Mouse (Mus musculus) large intestine, adult 2 months (tissue): Measurements from ENCODE around the gene Eya3. TPM values are rescaled to one million over a fixed set of nuclear protein-coding genes. Genes with fewer than 3 reads are reported as not detected.
A peak's percentile ranks its signal among the peaks of the same experiment; 100 is the strongest.

Experiments used
- DNase-seq: peaks from one replicate; pipeline ENCODE4 v3.0.0-alpha.2; 2012; ENCODE audit warnings: low read depth, low spot score
- WGBS: fragments of 180-500 bp; shearing (Covaris S2); methylation state at CpG from one replicate; pipeline ENCODE4 v1.1.7; 2018; 5-methylcytosine and 5-hydroxymethylcytosine counted together
- polyA plus RNA-seq: library from polyadenylated mRNA; depleted of rRNA; stranded (reverse); fragments of >200 nt; gene quantifications from 2 replicates; pipeline ENCODE4 v1.2.3, GENCODE M21; 2012

Eya3 gene
- polyA plus RNA-seq, 1 experiment = 15.5 TPM

DNA sequence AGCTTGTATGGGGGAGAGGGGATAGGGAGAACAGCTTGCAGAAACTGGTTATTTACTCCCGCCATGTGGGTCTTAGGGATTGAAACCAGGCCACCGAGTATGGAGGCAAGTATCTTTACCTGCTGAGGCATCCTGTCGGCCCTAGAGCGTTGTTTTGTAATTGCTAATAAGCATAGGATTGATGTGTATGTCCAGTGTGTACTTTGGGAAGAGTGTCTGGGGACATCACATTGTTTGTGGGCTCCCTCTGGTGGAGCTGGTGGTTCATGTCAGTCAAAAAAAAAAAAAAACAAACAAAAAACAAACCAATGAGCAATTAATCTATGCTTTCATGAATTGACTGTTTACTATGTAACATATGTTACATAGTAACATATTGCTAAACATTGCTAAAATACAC lies 2.2 kb upstream of the Eya3 start:
- no peak for DNase-seq
- WGBS = 30% methylated on average over 4 of the region's 4 CpGs

GRCm38 (mm10) chr4:132639191-132639713 lies 465 bp downstream of the Eya3 start:
- no peak for DNase-seq
- under 1% methylated on average over 35 of the region's 35 CpGs for WGBS

DNA sequence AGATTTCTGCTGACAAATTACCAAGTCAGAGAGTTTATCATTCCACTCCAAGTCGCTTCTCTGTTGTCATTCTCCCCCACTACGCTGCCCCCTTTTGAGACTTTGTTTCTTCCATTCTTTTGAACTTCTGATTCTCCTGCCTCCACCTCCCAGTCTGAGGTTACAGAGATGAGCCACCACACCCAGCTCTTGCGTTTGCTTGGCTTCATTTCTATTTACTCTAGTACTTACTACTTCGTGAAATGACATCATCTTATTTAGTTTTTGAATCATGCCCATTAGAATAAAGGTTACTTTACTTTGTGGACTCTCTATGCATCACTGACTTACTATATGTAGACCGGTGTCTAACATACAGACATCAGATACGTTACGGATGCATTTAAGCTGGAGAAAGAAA lies 8.7 kb downstream of the Eya3 start:
- 49% methylated on average over 7 of the region's 7 CpGs for WGBS
- DNase-seq = no peak

DNA sequence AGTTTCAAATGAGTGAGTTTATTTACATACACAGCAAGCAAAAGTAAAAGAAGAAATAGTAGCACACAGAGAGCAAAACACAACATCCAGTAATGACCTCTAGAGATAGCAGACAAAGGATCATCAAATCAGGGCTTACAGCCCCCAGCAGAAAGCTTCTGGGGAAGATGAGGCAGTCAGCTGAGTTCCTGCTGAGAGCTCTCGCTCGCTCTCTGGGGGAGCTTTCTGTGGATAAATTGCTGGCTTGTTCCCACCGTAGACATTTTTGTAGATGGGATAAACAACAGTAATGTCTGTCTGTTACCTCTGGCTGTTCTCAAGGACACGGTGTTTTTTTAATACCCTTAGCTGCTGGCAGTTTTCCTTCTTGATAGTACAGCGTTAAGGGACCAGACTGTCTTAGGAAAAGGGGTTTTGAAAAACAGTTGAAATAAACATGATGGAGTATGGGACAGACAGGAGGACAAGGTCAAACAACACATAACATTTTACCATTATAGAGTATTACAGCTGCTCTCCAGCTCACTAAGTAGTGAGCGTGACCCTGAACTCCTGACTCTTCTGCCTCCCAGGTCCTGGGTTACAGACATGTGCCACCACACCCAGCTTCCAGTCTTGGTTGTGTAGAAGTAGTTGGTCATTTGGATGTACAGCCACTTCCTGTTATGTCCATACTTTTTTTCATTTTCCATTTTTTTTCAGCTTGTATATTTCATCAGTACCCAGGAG lies 10.6 kb downstream of the Eya3 start:
- no peak for DNase-seq
- WGBS = 68% methylated on average over 6 of the region's 6 CpGs

GRCm38 (mm10) chr4:132652842-132653241 lies 14.1 kb downstream of the Eya3 start:
- no peak for DNase-seq
- WGBS = 9% methylated on average over 4 of the region's 4 CpGs

GRCm38 (mm10) chr4:132653799-132654198 lies 15.0 kb downstream of the Eya3 start:
- 30% methylated on average over 3 of the region's 3 CpGs for WGBS
- no peak for DNase-seq

- no peak for DNase-seq
- WGBS = 59% methylated on average over 5 of the region's 5 CpGs
Measured at GRCm38 (mm10) chr4:132655290-132655689, 16.5 kb downstream of the Eya3 start.

DNA sequence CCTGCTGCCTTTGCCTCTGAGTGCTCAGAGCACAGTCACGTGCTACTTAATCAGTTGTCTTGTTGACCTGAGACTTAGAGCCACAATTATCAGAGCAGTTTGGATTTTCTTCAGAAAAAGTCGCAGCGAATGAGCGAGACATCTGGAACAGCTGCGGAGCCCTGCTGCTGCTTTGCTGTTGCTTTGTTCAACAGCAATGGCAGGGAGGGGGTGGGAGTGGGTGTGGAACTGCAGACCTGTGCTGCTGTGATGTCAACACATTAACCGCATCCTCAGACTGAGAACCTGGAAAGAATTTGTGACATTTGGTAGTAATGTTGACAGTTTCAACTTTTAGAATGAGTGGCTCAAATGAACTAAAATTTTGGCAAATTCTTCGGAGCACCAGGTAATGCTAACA lies 20.3 kb downstream of the Eya3 start:
- DNase-seq = no peak
- 86% methylated on average over 7 of the region's 7 CpGs for WGBS

DNA sequence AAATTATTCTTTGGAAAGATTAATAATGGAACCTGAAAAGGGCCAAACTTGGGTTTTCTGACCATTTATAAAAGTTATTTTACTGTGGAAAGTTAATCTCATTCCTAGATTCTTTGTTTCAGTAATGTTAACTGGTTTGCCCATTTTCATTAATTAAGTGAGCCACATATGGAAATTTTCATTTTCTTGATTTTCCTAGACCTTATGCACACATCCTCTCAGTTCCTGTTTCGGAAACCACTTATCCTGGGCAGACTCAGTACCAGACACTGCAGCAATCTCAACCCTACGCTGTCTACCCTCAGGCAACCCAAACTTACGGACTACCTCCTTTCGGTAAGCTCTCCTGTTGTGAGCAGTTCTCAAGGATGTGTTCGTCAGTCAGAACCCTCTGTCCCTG lies 33.9 kb downstream of the Eya3 start:
- DNase-seq = no peak
- WGBS = 98% methylated on average over 5 of the region's 5 CpGs

GRCm38 (mm10) chr4:132676771-132677539 lies 38.2 kb downstream of the Eya3 start:
- peak; percentile 42 for DNase-seq
- WGBS = 46% methylated on average over 7 of the region's 7 CpGs

DNA sequence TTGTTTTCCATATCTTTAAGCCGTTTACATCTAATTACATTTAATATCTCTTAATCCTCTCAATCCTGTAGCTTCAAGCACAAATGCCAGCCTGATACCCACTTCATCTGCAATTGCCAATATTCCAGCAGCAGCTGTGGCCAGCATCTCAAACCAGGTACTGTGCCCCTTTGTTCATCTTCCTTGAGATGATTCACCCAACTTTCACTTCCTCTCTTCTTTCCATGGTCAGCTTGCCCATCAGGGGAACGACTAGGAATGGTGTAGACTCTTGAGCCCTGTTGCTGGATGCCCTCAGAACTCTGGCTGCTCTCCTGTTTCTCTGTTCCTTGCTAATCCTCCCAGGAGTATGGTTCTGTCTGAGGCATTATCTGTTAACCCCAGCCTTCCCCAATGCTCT lies 50.8 kb downstream of the Eya3 start:
- DNase-seq = no peak
- 80% methylated on average over 2 of the region's 2 CpGs for WGBS

DNA sequence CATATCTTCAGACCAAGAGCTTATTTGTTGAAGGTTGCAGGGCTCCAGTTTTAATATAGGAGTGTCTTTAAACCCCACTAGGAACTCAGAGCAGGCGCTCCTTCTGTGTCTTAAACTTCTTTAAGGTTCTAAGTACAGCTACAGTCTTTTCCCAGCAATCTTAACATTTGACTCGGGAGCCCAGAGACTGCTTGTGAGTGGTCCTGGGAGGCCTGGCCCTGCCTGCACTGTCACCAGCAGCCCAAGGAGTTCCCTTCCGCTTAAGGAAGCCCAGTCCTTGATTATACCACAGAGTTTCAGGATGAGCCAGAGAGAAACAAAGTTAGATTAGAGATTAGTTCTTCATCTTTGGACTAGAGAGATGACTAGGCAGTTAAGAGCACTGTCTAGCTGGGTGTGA lies 54.6 kb downstream of the Eya3 start:
- no peak for DNase-seq
- 91% methylated on average over 3 of the region's 3 CpGs for WGBS

- DNase-seq = no peak
- WGBS = over 99% methylated on average over 5 of the region's 5 CpGs
Measured at GRCm38 (mm10) chr4:132702076-132702475, 63.3 kb downstream of the Eya3 start.

DNA sequence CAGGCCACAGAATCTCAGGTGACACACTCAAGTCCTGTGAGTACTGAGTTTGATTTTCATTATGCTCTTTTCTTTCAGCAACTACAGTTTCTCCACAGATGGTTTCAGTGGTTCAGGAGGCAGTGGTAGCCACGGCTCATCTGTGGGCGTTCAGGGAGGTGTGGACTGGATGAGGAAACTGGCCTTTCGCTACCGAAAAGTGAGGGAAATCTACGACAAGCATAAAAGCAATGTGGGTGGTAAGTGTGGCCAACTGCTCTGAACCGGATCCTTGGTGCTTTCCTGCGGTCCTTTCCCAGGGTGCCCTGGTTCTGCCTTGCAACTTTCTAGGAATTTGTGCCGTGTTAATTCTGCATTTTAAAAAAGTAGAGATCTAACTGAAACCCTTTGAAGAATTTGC lies 68.1 kb downstream of the Eya3 start:
- DNase-seq = no peak
- 95% methylated on average over 8 of the region's 8 CpGs for WGBS

GRCm38 (mm10) chr4:132713181-132713580 lies 74.4 kb downstream of the Eya3 start:
- no peak for DNase-seq
- WGBS = 97% methylated on average over 7 of the region's 7 CpGs

DNA sequence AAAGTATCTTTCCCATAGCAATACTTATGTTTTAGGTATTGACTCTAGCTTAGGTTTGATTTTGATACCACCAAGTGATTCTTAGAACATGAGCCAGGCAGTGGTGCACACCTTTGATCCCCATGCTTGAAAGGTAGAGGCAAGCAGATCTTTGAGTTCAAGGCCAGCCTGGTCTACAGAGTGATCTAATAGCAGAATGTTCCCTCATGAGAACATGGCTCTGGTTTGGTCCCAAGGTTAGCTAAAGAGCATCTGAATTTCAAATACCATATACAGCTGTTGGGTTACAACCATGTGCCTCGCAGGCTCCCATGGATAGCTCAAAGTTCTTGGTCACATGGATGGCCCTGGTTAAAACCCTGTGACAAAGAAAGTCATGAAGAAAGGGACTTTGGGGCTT lies 79.5 kb downstream of the Eya3 start:
- whole genome bisulfite sequencing = 91% methylated on average over 1 of the region's 1 CpGs

DNA sequence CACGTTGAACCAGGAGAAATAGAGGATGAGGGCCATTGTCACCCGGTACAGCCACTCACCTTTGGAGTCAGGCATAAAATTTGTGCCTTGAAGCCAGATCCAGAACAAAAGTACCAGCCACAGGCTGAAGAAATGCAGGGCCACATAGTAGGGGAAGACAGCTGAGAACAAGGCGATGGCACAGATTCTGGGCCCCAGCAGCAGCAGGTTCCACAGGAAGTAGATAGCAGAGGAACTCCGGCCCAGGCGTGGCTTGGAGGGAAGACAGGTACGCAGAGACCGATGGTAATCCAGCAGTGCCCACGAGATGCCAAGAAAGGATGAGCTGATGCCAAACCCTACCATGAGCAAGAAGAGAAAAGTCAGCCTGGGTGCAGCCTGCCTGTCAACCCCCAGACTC lies 89.4 kb downstream of the Eya3 start:
- WGBS = 68% methylated on average over 8 of the region's 8 CpGs
- DNase-seq = no peak

More for the DNA sequence above, 79.5 kb downstream of the Eya3 start:
- no peak for DNase-seq

GRCm38 (mm10) chr4:132731616-132732015 lies 92.8 kb downstream of the Eya3 start:
- no peak for DNase-seq
- 23% methylated on average over 12 of the region's 12 CpGs for WGBS

DNA sequence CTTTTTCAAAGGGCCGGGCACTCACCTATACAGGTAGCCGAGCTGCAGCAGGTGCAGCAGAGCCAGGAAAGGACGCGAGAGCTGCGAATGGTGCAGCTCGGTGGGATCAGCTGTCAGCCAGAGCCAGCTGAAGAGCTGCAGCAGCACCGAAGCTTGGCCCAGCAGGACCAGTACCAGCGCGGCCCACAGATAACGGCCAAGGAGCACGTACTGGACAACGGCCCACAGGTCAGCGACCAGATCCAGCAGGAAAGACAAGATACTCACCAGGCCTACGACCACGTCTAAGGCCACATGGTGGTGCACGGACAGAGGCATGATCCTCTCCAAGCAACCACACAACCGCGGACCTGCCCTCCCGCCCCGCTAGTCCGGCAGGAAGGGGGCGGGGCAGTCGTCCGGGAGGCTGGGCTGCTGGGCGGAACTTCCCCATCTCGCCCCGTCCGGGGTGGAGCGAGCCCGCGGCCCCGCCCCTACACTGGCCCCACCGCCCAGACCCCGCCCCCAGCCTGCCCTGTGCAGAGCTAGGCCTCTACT lies 93.4 kb downstream of the Eya3 start, which contains the start of gene Xkr8:
Xkr8 (minus strand) TSS at position 399 of the 537 bp plus-strand sequence.
- 2% methylated on average over 34 of the region's 34 CpGs for WGBS
- DNase-seq = peak; percentile 48

DNA sequence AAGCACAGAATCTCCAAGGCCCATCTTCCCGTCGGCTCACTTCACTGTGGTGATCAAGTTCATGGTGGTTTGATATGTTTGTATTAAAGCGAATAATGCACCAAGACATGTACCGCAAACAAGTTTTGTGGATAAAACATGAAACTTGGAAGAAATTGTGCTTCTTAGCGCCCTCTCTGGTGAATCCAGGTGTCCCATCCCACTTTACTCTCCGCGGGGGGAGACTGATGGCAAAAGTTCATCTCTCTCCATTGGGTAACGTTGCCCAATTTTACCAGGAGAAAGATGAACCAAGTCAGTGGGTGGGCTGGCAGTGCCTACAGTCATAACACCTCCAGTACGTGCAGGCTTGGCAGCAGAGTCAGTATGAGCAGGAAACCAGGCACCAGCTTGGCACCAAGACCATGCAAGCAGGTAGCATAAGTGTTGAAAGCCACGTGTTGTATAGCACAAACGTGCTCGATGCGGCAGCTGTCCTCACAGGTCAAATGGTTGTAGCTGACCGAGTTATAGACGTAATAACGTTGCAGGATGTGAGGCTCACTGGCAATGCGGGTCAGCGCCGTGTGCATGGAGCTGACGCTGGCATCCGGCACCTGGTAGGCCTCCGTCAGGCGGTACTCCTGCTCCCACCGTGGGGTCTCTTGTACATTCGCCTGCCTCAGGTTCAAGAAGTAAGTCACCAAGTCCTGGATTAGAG lies 94.4 kb downstream of the Eya3 start:
- 94% methylated on average over 25 of the region's 25 CpGs for WGBS
- no peak for DNase-seq
